Mouse (Mus musculus) urinary bladder, adult 18-20 months (tissue): ENCODE results near the gene Large1.
"Not testable (repeated sequence)": the region's sequence is repeated elsewhere in the genome, so short reads cannot be mapped to it uniquely, and the experiment has no call there.

ENCODE experiments used
- DNase-seq, 2 experiments: peaks; one replicate each; pipeline ENCODE4 v3.0.0; 2022; ENCODE audit warnings: low spot score in 2 of 2, mixed read lengths in 2 of 2

The Large1 gene

GRCm38 (mm10) chr8:73017601-73018000 lies 335.7 kb downstream of the Large1 start:
- DNase-seq = no peak

- no peak for DNase-seq
These were observed 337.0 kb downstream of the Large1 start for GRCm38 (mm10) chr8:73016303-73016702.

- DNase-seq = peak in 1 of 2 experiments; percentile 6
These were observed 345.9 kb downstream of the Large1 start for GRCm38 (mm10) chr8:73007489-73007888.

- DNase-seq = peak in 1 of 2 experiments; percentile 11
These were observed 349.5 kb downstream of the Large1 start for GRCm38 (mm10) chr8:73003858-73004257.

- no peak for DNase-seq
These were observed 359.5 kb downstream of the Large1 start for GRCm38 (mm10) chr8:72993831-72994230.

GRCm38 (mm10) chr8:72990425-72990824 lies 362.9 kb downstream of the Large1 start:
- no peak for DNase-seq

GRCm38 (mm10) chr8:72982832-72983231 lies 370.5 kb downstream of the Large1 start:
- no peak for DNase-seq

GRCm38 (mm10) chr8:72955074-72955473 lies 398.3 kb downstream of the Large1 start:
- DNase-seq = no peak

- DNase-seq = not testable (repeated sequence)
These were observed 411.9 kb downstream of the Large1 start for GRCm38 (mm10) chr8:72941393-72941792.

GRCm38 (mm10) chr8:72919182-72919902 lies 434.0 kb downstream of the Large1 start:
- DNase-seq = no peak

GRCm38 (mm10) chr8:72905491-72905890 lies 447.8 kb downstream of the Large1 start:
- no peak for DNase-seq

GRCm38 (mm10) chr8:72901591-72901990 lies 451.7 kb downstream of the Large1 start:
- DNase-seq = no peak

GRCm38 (mm10) chr8:72899321-72899720 lies 454.0 kb downstream of the Large1 start:
- no peak for DNase-seq

- DNase-seq = no peak
These were observed 470.3 kb downstream of the Large1 start for GRCm38 (mm10) chr8:72883033-72883432.

- DNase-seq = no peak
These were observed 479.9 kb downstream of the Large1 start for GRCm38 (mm10) chr8:72873411-72873810.

GRCm38 (mm10) chr8:72846881-72847280 lies 506.5 kb downstream of the Large1 start:
- no peak for DNase-seq

- DNase-seq = no peak
These were observed 517.5 kb downstream of the Large1 start for GRCm38 (mm10) chr8:72835863-72836262.

GRCm38 (mm10) chr8:72833112-72833511 lies 520.2 kb downstream of the Large1 start:
- DNase-seq = no peak

GRCm38 (mm10) chr8:72832371-72832770 lies 521.0 kb downstream of the Large1 start:
- no peak for DNase-seq

GRCm38 (mm10) chr8:72817655-72818349 lies 535.5 kb downstream of the Large1 start:
- no peak for DNase-seq

GRCm38 (mm10) chr8:72816679-72817078 lies 536.7 kb downstream of the Large1 start:
- DNase-seq = no peak

GRCm38 (mm10) chr8:72815681-72816080 lies 537.7 kb downstream of the Large1 start:
- no peak for DNase-seq

GRCm38 (mm10) chr8:72812690-72813089 lies 540.6 kb downstream of the Large1 start:
- DNase-seq = no peak
